Mouse (Mus musculus) lung, postnatal 0 days (tissue): ENCODE results near the gene Rbfox1.

ENCODE experiments used
- CTCF ChIP-seq: IDR thresholded peaks from 2 replicates; pipeline ENCODE4 v1.5.1; 2016; ENCODE audit warnings: antibody characterized with exemption, mild to moderate bottlenecking
- EP300 ChIP-seq: IDR thresholded peaks from 2 replicates; pipeline ENCODE4 v1.6.1; 2016; ENCODE audit warnings: antibody characterized with exemption, mild to moderate bottlenecking, control low read depth

DNA sequence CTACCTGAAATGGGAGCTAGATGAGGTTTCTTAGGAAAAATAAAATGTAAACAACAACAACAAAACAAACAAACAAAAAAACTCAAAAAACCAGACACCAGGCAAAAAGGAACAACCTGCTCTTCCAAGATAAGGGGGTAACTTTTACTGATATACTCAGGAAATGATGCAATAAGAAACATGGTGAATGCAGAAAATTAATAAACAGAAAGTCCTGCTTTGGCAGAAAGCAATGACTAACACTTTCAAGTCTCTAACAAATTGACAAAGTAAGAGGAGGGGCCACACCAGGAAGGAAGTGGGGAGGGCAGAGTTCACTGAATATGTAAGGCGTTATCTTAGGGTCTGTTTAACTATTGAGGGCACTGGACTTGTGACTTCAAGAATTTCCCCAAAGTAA lies 234.3 kb downstream of the Rbfox1 start:
- TF ChIP-seq CTCF = no peak
- TF ChIP-seq EP300 = no peak
